Mouse (Mus musculus) retina, adult 2 months (tissue): ENCODE results near the gene Serinc3.

Source experiments
- DNase-seq: peaks from one replicate; pipeline ENCODE4 v3.0.0-alpha.2; 2012; ENCODE audit warnings: low read depth, low spot score

Gene Serinc3

DNA sequence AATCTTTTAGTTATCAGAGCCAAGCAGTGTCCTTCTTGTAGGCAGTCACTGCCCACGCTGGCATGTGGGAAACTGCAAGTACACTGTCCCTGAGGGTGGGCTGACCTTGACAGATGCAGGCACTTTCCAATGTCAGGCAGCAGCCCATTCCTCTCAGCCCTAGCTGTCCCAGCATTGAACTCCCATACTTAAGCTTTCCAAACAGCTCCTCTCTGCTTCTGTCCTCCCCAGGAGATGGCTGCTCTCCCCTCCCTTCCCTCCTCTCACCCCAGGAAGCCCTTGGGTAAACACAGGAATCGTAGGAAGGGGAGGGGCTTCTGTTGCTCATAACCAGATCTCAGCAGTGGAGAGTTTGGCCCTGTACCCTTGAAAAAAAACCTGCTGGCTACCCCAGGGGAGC is 49.8 kb downstream of the Serinc3 start:
- no peak for DNase-seq

DNA sequence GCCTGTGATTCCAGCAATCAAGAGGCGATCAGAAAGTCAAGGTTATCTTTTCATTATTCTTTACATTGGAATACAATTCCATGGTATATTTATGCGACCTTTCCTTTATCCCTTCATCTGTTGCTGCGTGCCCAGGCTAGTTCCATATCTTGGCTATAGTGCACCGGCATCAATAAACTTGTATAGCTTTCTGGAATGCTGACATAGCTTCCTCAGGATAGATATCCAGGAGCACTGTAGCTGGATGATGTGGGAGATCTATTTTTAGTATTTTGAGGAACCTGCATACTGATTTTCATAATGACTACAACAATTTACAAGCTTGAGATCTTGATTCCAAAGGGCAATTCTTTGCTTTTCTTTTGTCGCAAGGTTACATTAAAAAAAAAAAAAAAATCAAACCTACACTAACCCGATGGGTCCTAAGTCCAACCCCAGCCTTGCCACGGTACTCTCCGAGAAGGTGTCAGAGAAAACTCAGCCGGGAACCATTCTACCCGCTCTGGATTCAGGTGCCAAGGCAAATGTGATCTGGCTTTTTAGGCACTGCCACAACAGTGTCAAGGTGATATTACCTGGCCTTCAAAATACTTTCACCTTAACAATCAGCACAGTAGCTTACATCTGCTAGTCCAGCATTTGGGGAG is 51.2 kb downstream of the Serinc3 start:
- no peak for DNase-seq

DNA sequence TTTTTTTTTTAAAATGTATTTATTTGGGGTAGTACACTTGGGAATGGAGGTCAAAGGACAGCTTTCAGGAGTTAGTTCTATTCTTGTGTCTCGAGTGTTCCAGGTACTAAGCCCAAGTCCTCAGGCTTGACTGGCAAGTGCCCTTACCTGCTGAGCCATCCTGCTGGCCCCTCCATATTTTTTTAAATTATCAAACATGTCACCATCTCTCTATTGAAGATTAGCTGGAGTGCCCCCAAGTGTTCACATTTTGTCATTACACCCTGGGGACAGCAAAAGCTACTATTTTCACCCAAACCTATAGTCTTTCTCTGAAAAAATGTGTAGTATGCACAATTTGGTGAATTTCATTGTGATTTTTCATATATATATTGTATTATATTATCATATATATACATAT is 52.8 kb downstream of the Serinc3 start:
- DNase-seq: no peak

DNA sequence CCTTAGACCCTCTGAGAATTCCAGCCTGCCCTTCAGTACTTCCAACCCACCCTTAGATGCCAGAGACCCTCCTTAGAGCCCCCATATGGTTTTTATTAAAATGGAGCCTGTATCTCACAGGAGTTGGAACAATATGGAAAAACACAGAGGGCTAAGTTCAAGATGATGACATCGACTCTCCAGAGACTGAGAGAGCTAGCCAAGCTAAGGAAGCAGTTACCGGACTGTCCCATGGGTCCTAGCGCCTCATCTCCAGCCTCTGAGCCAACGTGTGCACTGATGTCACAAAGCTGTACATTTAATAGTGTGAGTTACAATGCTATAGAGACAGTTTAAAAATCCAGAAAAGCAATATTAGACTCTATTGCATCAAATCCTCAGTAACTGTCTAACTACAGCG is 53.9 kb downstream of the Serinc3 start:
- DNase-seq: no peak

DNA sequence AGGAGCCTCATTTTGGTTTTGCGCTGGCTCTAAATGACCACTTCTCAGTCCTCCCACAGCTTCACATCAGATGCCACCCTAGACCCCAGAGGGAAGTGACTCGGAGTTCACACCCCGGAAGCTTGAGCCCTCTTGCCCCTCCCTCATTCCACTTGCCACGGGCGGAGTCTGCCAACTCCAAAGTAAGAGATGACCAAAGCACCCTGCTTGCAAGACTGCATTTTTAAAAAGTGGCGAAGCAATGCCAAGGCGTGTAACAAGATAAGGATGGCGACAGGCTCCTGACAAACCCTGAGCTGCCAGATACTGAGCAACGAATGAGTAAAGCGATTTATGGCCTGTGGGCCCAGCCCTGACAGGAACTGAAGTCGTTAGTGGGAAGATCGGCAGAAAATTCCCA is 54.7 kb downstream of the Serinc3 start:
- DNase-seq: no peak

DNA sequence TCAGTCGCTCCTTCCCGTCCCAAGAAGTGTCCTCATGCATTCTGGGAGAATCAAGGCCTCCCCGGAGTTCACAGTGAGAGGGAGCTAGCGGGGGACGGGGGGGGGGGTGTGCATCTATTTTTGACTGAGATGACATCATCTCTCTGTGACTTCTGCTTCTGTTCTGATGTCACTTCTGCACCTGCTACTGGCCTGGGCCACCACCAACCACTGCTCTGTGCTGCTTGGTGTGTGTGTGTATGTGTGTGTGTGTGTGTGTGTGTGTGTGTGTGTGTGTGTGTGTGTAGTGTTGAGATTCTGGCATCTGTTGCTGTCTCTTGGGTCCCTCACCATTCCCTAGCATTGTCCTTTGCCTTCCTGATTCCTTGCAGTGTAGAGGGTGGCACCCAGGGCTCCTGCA is 57.4 kb downstream of the Serinc3 start:
- no peak for DNase-seq

DNA sequence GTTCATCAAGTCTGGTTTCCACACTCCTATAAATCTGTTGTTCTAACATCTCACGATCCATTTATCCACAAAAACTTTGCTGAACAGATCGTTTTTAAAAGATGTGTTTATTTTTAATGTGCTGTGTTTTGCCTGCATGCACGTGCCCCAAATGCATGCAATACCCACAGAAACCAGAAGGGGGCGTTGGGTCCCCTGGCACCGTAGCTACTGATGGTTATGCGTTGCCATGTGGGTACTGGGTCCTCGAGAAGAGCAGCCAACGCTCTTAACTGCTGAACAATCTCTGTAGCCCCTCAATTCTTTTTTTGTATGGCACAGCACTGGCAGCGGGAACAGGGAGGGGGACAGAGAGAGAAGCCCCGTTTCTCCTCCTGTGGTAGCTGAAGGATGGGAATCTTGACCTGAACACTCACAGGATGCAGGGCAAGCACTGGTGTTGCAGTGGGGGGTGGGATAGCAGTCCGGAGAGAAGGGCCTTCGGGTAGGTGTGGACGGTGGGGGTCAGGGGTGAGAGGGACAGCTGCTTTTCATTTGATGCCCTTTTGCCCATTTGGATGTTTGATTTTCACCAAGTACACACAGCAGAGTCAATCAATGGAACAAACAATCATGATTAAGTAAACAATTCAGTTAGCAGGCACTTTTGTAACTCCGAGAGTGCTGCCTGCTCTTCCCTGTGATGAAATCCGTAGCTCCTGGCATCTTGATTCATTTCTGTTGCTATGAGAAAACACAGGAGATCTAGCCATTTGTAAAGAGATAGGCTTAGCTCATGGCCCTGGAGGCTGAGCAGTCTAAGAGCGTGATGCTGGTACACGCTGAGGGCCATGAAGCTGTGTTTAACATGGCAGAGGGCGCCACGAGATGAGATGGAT is 58.3 kb downstream of the Serinc3 start:
- DNase-seq: no peak

DNA sequence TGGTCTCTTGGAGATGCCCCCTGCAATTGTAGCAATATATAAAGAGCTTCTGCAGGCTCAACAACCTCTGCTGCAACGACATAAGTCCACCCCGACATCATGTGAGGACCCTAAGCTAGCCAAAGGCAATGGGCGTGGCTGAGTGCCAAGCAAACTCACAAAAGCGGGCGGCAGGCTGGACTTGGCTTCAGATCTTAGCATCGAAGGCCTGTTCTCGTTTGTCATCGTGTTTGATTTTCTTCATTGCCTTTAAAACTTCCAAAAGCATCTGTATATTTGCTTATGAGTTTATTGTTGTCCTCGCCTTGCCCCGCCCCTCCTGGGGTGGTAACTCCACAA is 60.9 kb downstream of the Serinc3 start:
- DNase-seq: no peak

DNA sequence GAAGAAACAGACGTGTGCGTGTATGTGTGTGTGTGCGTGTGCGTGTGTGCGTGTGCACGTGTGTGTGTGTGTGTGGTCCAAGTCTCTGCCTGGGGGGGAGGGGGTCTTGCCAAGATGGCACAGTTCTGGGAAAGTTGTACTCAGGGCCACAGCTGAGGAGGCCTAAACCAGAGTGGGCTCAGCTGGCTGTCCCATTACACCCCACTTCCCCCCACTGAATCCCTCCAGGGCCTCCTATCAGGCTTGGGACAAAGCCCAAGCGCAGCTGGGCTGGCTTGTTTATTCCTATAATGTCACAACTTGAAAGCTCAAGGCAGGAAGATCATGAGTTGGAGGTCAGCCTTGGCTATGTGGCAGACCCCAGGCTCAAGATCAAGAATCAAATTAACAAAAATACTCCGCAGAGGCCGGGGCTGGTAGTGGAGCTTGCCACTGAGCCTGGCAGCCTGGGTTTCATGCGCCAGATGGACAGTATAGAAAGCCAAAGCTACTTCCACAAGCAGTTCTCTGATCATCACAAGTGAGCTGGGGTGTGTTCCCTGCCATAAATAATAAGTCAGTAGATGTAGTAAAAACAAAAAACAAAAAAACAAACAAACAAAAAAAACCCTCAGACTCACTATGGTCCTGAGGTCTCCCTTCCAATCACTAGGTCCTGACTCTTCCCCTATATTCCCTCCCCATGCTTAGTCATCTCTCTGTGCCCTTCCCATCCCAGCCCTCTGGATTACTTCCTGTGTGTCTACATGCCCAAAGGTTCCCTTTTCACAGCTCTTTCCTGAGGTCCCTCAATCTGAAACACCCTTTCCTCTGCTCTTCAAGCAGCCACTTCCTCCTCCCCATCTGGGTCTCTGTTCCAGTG is 61.5 kb downstream of the Serinc3 start:
- no peak for DNase-seq

DNA sequence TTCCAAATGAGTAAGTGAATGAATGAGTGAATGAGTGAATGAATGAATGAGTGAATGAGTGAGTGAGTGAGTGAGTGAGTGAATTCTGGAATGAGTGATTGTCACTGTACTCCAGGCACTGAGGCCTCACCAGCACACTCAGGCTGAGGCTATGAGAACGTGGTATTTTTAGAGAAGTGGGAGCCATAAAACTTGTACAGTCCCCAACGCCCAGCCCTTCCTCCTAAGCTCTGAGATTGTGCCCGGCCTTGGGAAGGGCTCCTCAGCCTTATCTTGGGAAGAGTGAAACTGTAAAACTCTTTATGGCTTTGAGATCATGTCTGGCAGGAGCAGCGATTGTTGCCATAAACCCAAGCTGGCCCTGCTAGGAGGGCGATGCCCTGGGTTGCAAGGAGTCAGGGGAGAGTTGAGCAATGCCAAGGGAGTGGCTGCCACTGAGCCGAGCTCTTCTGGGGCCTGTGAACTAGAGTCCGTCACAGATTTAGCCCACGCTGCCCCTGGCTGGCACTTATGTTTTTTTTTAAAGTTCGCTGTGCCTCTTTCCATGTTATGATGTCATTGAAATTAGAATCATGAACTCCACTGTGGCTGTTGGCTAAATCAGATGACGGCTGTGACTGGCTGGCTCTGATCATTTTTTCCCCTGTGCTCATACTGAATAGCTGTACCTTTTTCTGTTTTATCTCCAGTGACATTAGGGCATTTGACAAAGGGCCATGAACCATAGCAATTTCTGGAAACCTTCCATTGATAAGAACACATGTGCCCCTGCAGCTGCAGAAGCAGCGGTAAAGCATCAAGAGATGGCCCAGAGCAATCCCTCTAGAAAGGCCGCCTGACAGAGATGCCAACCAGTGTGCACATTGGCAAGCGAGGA is 64.6 kb downstream of the Serinc3 start:
- DNase-seq: no peak

DNA sequence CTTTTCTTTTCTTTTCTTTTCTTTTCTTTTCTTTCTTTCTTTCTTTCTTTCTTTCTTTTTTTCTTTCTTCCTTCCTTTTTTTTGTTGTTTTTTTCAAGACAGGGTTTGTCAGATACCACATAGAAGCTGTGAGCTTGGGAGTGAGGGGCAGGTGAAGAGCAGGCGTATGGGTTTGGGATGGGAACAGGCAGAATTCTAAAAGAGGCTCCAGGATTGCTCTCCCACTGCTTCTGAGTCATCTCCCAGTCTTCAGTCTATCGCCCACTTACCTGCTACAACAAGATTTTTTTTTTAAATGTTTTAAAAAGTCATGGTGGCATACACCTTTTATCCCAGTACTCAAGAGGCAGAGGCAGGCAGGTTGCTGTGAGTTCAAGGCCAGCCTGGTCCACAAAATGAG is 66.9 kb downstream of the Serinc3 start:
- DNase-seq: no peak

DNA sequence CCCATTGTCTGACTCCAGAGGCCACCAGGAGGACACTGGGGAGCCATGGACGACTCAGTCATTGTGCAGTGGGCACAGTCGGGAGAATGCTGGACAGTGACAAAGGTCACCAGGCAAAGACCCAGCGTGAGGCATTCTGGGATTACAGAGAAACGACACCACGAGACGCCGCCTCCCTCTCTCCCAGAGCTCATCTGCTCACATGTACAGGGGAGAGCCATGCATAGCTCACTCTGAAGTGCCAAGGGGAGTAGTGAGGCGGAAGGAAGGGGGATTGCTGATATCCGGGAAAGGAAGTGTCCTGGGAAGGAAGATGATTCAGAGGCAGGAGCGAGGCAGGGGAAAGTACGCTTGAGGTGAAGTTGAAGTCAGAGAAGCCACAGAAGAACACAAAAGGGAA is 69.7 kb downstream of the Serinc3 start:
- DNase-seq: no peak

DNA sequence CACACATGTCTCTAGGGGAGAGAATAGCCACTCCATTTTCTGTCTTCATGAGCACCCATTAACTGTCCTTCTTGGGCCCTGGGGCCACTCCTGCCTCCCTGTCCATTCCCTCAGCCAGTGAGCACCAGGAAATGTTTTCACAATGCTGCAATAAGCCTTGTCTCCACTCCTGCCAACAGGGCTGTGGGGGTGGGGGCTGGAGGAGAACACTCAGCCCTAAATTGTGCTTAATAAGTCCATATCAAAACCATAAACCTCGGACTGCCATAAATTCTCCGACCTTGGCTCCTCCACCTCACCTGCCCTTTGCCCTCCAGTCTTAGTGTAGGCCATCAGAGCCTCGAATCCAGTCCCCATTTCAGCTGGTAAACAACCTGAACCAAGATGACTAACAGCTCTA is 70.6 kb downstream of the Serinc3 start:
- no peak for DNase-seq
